Mouse (Mus musculus) ovary, adult 10 weeks (tissue): ENCODE measurements around the gene Ap1g1. TPM values are rescaled to one million over a fixed set of nuclear protein-coding genes. Genes with fewer than 3 reads are reported as not detected.

Experiments used
- polyA plus RNA-seq: library from polyadenylated mRNA; stranded (reverse); fragments of 350-450 nt; fragmentation: Illumina TruSeq; extraction: RNeasy Lipid Tissue Mini Kit (QIAGEN cat#74804); gene quantifications from one replicate; pipeline ENCODE4 v1.2.3, GENCODE M21; 2014

Gene Ap1g1
- 226 TPM for polyA plus RNA-seq

GRCm38 (mm10) chr8:109778280-109778977 lies at the start of gene Ap1g1:
Ap1g1 (plus strand) TSS chr8:109778554.

GRCm38 (mm10) chr8:109737237-109738048 lies 40.9 kb upstream of the Ap1g1 start, which contains the start of gene Atxn1l:
Atxn1l (minus strand) TSS chr8:109737739.

GRCm38 (mm10) chr8:109868003-109868679 lies 89.8 kb downstream of the Ap1g1 start, which contains the start of gene Phlpp2:
Phlpp2 (plus strand) TSS chr8:109868542.

Other genes starting within 250 kb of the Ap1g1 start
- gene Dhx38, start 212.7 kb upstream of the Ap1g1 start, polyA plus RNA-seq, result 2.7 TPM
- gene Txnl4b, start 212.7 kb upstream of the Ap1g1 start, polyA plus RNA-seq, result 17.8 TPM
- not detected for gene Hp, start 199.4 kb upstream of the Ap1g1 start, polyA plus RNA-seq
- 4.2 TPM for gene Dhodh, start 169.9 kb upstream of the Ap1g1 start, polyA plus RNA-seq
- gene Pkd1l3, start 164.0 kb upstream of the Ap1g1 start, polyA plus RNA-seq, result 0.23 TPM
- gene Ist1, start 85.3 kb upstream of the Ap1g1 start, polyA plus RNA-seq, result 56.7 TPM
- 4.8 TPM for gene Zfp821, start 73.0 kb upstream of the Ap1g1 start, polyA plus RNA-seq
- gene Atxn1l, start 40.8 kb upstream of the Ap1g1 start, polyA plus RNA-seq, result 25.5 TPM
- gene Phlpp2, start 90.0 kb downstream of the Ap1g1 start, polyA plus RNA-seq, result 16.0 TPM
- 1.3 TPM for gene Marveld3, start 183.6 kb downstream of the Ap1g1 start, polyA plus RNA-seq
- not detected for gene Tat, start 211.9 kb downstream of the Ap1g1 start, polyA plus RNA-seq